ENCODE assay signal across 32 mouse cellular contexts in genomic region chr3:138483240-138483639, GRCm38 (mm10).
"Had no signal": no experiment of that assay in that cellular context is flagged by ENCODE, and none has a peak within 500 bp of the region (broad histone marks: within the 10 kb centered on the region; RNA-seq: fewer than 3 reads in every experiment).

No protein-coding gene starts in this region.

- H3K9ac ChIP-seq: limb, embryonic 12.5 days; limb, embryonic 13.5 days; limb, embryonic 15.5 days; liver, embryonic 12.5 days; liver, embryonic 13.5 days; liver, embryonic 14.5 days; liver, embryonic 15.5 days; liver, postnatal 0 days; lung, embryonic 14.5 days; lung, embryonic 15.5 days; midbrain, embryonic 12.5 days; midbrain, embryonic 13.5 days; midbrain, embryonic 15.5 days had no signal

- H3K4me2 ChIP-seq: limb, embryonic 12.5 days; limb, embryonic 13.5 days; limb, embryonic 15.5 days; liver, embryonic 11.5 days; liver, embryonic 12.5 days; liver, embryonic 13.5 days; liver, embryonic 15.5 days; lung, embryonic 14.5 days; lung, embryonic 15.5 days; midbrain, embryonic 11.5 days; midbrain, embryonic 12.5 days; midbrain, embryonic 13.5 days; midbrain, embryonic 15.5 days had no signal

- H3K4me3 ChIP-seq: left cerebral cortex, adult 2 months; limb, embryonic 10.5 days; limb, embryonic 12.5 days; limb, embryonic 13.5 days; limb, embryonic 15.5 days; liver, embryonic 12.5 days; liver, embryonic 13.5 days; liver, embryonic 15.5 days; lung, embryonic 15.5 days; megakaryocyte, embryonic 14.5 days; midbrain, embryonic 10.5 days; midbrain, embryonic 12.5 days; midbrain, embryonic 13.5 days; midbrain, embryonic 15.5 days; myocyte had no signal

- DNase-seq: left cerebral cortex, postnatal 4 days; liver; liver, embryonic 13.5 days; liver, postnatal 0 days; lung, adult 18-20 months; lung, adult 2 months; lung, embryonic 14.5 days; lung, postnatal 10 days; lung, postnatal 14 days; lung, postnatal 36 days; lung, postnatal 4 days; midbrain, embryonic 14.5 days had no signal

- H3K27me3 ChIP-seq: limb, embryonic 12.5 days; limb, embryonic 13.5 days; limb, embryonic 15.5 days; liver, embryonic 12.5 days; liver, embryonic 13.5 days; liver, embryonic 15.5 days; lung, embryonic 15.5 days; megakaryocyte, embryonic 14.5 days; midbrain, embryonic 12.5 days; midbrain, embryonic 13.5 days; midbrain, embryonic 15.5 days had no signal

- H3K9me3 ChIP-seq: limb, embryonic 10.5 days; limb, embryonic 15.5 days; liver, embryonic 13.5 days; liver, embryonic 15.5 days; lung, embryonic 15.5 days; midbrain, embryonic 12.5 days; midbrain, embryonic 13.5 days; midbrain, embryonic 15.5 days had no signal

- H3K27ac ChIP-seq: left cerebral cortex, adult 2 months; limb, embryonic 10.5 days; limb, embryonic 12.5 days; limb, embryonic 13.5 days; limb, embryonic 15.5 days; liver, embryonic 12.5 days; liver, embryonic 13.5 days; liver, embryonic 14.5 days; liver, embryonic 15.5 days; lung, embryonic 15.5 days; macrophage; midbrain, embryonic 10.5 days; midbrain, embryonic 12.5 days; midbrain, embryonic 13.5 days; midbrain, embryonic 15.5 days had no signal

- ATAC-seq: liver, embryonic 12.5 days; liver, postnatal 0 days; lung, postnatal 0 days; midbrain, embryonic 13.5 days; midbrain, embryonic 15.5 days; midbrain, embryonic 16.5 days had no signal
